Mouse (Mus musculus): Measurements from ENCODE around the gene Crebbp. TPM values are rescaled to one million over a fixed set of nuclear protein-coding genes. Genes with fewer than 3 reads are reported as not detected.
"Not testable (repeated sequence)": the region's sequence is repeated elsewhere in the genome, so short reads cannot be mapped to it uniquely, and the experiment has no call there.

Gene Crebbp
- total RNA-seq (2021), result 10 to 100 TPM; 79.7 to 80.6 TPM
- long read RNA-seq, experiment 1, full-length matches to known transcripts, result 1 of 34 reads
- long read RNA-seq, experiment 1, partial matches to known transcripts, result 11 of 34 reads
- long read RNA-seq, experiment 1, other reads (novel, unspliced or antisense), result 22 of 34 reads
- long read RNA-seq, experiment 2, partial matches to known transcripts, result 1 of 10 reads
- long read RNA-seq, experiment 2, other reads (novel, unspliced or antisense), result 9 of 10 reads

- DNase-seq (ENCODE audit: low spot score in 2 of 2), result peak; percentile 89 to 92
Observed at GRCm38 (mm10) chr16:4213799-4214551, at the start of gene Crebbp. Gene Crebbp, minus strand, starts transcription at chr16:4213997.

DNA sequence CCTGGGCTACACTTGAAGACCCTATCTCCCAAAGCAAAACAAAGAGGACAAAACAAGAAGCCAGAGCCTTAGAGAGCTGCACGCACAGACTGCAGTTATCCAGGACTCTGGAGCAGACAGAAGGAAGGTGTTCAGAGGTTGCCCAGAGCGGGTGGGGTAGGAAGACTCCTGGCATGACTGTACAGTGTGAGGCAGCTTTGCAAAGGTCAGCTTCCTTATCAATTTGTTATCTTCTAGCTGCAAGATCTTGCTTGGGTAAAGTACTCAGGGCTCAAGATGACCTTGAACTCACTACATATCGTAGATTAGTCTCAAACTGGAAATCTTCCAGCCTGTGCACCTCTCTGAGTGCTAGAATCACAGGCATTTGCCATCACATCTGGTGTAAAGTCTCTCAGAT, 49.7 kb upstream of the Crebbp start:
- DNase-seq (ENCODE audit: low spot score in 2 of 2), result no peak

GRCm38 (mm10) chr16:4257546-4257945, 43.7 kb upstream of the Crebbp start:
- DNase-seq (ENCODE audit: low spot score in 2 of 2), result no peak

GRCm38 (mm10) chr16:4248791-4249190, 35.0 kb upstream of the Crebbp start:
- DNase-seq (ENCODE audit: low spot score in 2 of 2), result no peak

- not testable (repeated sequence) for DNase-seq (ENCODE audit: low spot score in 2 of 2)
Observed at GRCm38 (mm10) chr16:4245241-4245640, 31.4 kb upstream of the Crebbp start.

DNA sequence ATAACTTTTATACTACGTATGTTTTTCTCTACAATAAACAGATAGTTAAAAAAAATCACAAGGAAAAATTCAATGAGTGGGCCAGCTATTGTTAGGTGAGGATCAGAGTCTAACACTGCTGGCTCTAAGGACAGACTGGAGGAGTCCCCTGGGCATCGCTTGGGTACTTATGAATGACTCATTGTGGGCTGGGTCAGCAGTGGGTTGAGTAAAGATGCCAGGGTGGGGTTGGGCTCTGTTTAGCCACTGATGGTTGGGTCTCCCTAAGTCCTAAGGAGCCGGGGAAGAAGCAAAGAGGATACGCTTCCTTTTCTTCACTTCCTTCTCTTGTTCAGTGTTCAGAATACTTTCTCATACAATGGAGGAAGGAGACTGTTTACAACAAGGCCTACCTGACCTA, 22.3 kb upstream of the Crebbp start:
- no peak for DNase-seq (ENCODE audit: low spot score in 2 of 2)

- no peak for DNase-seq (ENCODE audit: low spot score in 2 of 2)
Observed at GRCm38 (mm10) chr16:4235587-4235986, 21.8 kb upstream of the Crebbp start.

- no peak for DNase-seq (ENCODE audit: low spot score in 2 of 2)
Observed at GRCm38 (mm10) chr16:4225841-4226240, 12.0 kb upstream of the Crebbp start.

- peak in 1 of 2 experiments; percentile 4 for DNase-seq (ENCODE audit: low spot score in 2 of 2)
Observed at GRCm38 (mm10) chr16:4214631-4215240, 939 bp upstream of the Crebbp start.

- peak; percentile 60 to 70 for DNase-seq (ENCODE audit: low spot score in 2 of 2)
Observed at GRCm38 (mm10) chr16:4212963-4213798, 616 bp downstream of the Crebbp start.

- DNase-seq (ENCODE audit: low spot score in 2 of 2), result no peak
Observed at GRCm38 (mm10) chr16:4212167-4212962, 1.4 kb downstream of the Crebbp start.

GRCm38 (mm10) chr16:4210290-4210689, 3.5 kb downstream of the Crebbp start:
- no peak for DNase-seq (ENCODE audit: low spot score in 2 of 2)

GRCm38 (mm10) chr16:4203592-4203991, 10.2 kb downstream of the Crebbp start:
- no peak for DNase-seq (ENCODE audit: low spot score in 2 of 2)

DNA sequence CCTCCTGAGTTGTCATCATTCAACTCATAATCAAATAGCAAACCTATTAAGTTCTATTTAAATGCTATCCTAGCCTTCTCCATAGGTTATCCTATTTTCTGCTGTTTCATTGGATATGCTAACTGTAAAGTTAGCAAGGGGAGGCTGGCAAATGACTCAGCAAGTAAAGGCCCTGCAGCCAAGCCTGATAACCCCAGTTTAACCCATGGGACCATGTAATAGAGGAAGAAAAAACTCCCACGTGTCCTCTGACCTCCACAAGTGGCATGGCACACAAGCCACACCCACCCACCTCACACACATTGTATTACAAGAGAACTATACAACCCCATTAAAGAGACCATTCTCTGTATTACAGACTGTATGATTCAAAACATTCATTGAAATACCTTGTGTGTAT, 13.8 kb downstream of the Crebbp start:
- DNase-seq (ENCODE audit: low spot score in 2 of 2), result no peak

- DNase-seq (ENCODE audit: low spot score in 2 of 2), result no peak
Observed at GRCm38 (mm10) chr16:4199566-4199965, 14.2 kb downstream of the Crebbp start.

DNA sequence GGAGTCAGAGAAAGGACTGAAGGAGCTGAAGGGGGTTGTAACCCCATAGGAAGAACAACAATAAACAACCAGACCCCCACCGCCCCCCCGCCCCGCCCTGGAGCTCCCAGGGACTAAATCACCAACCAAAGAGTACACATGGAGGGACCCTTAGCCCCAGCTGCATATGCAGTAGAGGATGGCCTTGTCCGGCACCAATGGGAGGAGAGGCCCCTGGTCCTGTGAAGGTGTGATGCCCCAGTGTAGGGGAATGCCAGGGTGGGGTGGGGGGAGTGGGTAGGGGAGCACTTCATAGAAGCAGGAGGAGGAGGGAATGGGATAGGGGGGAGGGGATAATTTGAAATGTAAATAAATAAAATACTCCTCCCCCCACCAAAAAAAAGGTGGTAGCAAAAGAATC, 15.8 kb downstream of the Crebbp start:
- no peak for DNase-seq (ENCODE audit: low spot score in 2 of 2)

DNA sequence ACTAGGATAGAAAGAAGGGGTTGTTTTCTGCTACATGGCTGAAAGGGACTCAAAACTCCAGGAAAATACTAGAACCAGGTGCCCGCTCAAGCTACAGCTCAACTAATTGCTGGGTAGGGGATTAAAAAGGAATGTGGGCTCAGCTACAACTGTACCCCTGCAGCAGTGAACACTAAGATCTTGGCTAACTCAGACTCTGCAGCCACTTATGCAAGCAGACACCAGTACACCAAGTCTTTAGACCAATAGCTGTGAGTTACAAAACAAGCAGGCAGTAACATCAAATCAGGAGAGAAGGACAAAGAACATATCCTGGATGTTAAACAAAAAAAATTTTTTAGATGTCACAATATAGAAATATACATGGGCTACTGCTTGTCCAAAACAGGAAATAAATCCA, 23.6 kb downstream of the Crebbp start:
- no peak for DNase-seq (ENCODE audit: low spot score in 2 of 2)

GRCm38 (mm10) chr16:4175134-4175533, 38.7 kb downstream of the Crebbp start:
- DNase-seq (ENCODE audit: low spot score in 2 of 2), result no peak

DNA sequence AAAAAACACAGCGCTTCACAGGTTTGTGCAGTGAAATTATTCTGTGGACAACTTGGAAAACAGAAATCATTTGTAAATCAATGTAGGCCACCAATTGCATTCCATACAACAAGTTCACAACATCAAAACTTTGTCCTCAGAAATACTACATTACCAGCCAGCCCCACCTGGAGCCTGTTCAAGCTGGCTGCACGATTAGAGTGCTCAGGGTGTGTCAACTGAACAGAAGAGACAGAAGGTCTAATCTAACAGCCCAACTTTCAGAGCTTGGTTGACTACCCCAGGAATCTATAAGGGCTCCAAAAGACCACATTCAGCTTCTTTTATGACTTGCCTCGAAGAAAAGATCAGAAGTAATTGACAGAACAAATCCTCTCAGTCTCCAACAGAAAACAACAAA, 44.3 kb downstream of the Crebbp start:
- no peak for DNase-seq (ENCODE audit: low spot score in 2 of 2)

GRCm38 (mm10) chr16:4168476-4168875, 45.3 kb downstream of the Crebbp start:
- DNase-seq (ENCODE audit: low spot score in 2 of 2), result no peak

GRCm38 (mm10) chr16:4160898-4161247, 52.9 kb downstream of the Crebbp start:
- no peak for DNase-seq (ENCODE audit: low spot score in 2 of 2)

Measured in left cerebral cortex, adult 18-20 months (tissue).